Mouse (Mus musculus) E14TG2a.4 (cell line): ENCODE data around the gene Gm49388.
"Not testable (repeated sequence)": the region's sequence is repeated elsewhere in the genome, so short reads cannot be mapped to it uniquely, and the experiment has no call there.

Experiments
- H3K27me3 ChIP-seq: 2 replicates; pipeline ENCODE4 v1.6.1; 2014; ENCODE audit warnings: low read length, control low read depth; ENCODE audit not compliant: insufficient read depth
- H3K36me3 ChIP-seq: 2 replicates; pipeline ENCODE4 v1.6.1; 2014; ENCODE audit warnings: low read length, control low read depth; ENCODE audit not compliant: insufficient read depth
- H3K4me1 ChIP-seq: replicated peaks from 2 replicates; pipeline ENCODE4 v1.6.1; 2014; ENCODE audit warnings: low read depth, low read length, control low read depth
- H3K4me3 ChIP-seq: replicated peaks from 2 replicates; pipeline ENCODE4 v1.5.1; 2014; ENCODE audit warnings: mild to moderate bottlenecking, low read length
- H3K9me3 ChIP-seq: 2 replicates; pipeline ENCODE4 v1.6.1; 2014; ENCODE audit warnings: low read length, control low read depth
- CTCF ChIP-seq: conservative IDR thresholded peaks from 2 replicates; pipeline ENCODE4 v1.5.1; 2014; ENCODE audit warnings: low read length
- NANOG ChIP-seq: IDR thresholded peaks from 2 replicates; pipeline ENCODE4 v1.6.1; 2014; ENCODE audit warnings: borderline replicate concordance, low read length, mixed read lengths
- POU5F1 ChIP-seq: IDR thresholded peaks from 2 replicates; pipeline ENCODE4 v1.6.1; 2014; ENCODE audit warnings: low read length, borderline replicate concordance

Gene Gm49388

GRCm38 (mm10) chr7:127770039-127770905 is 15.1 kb upstream of the Gm49388 start:
- H3K9me3 ChIP-seq, result no peaks in the 10 kb centered on the region
- no peaks in the 10 kb centered on the region for H3K27me3 ChIP-seq
- peaks cover 85% of the 10 kb centered on the region for H3K4me1 ChIP-seq
- peaks cover 50% of the 10 kb centered on the region for H3K36me3 ChIP-seq
- TF ChIP-seq POU5F1, result no peak
- TF ChIP-seq CTCF, result no peak
- TF ChIP-seq NANOG, result no peak
- H3K4me3 ChIP-seq, result peak overlapping the region; percentile 87

- Histone ChIP-seq H3K4me3 (peak overlapping the region; percentile 87), H3K27me3 (no peaks in the 10 kb centered on the region), H3K9me3 (no peaks in the 10 kb centered on the region), H3K36me3 (peaks cover 44% of the 10 kb centered on the region), H3K4me1 (peaks cover 82% of the 10 kb centered on the region)
- TF ChIP-seq CTCF, result no peak
- no peak for TF ChIP-seq POU5F1
- no peak for TF ChIP-seq NANOG
Measured at GRCm38 (mm10) chr7:127771262-127771661, 14.1 kb upstream of the Gm49388 start.

- H3K4me1 ChIP-seq, result peaks cover 75% of the 10 kb centered on the region
- H3K9me3 ChIP-seq, result no peaks in the 10 kb centered on the region
- no peaks in the 10 kb centered on the region for H3K27me3 ChIP-seq
- TF ChIP-seq POU5F1, result no peak
- no peak for TF ChIP-seq NANOG
- TF ChIP-seq CTCF, result no peak
- H3K4me3 ChIP-seq, result no peak overlapping the region
- peaks cover 36% of the 10 kb centered on the region for H3K36me3 ChIP-seq
Measured at GRCm38 (mm10) chr7:127772080-127772479, 13.3 kb upstream of the Gm49388 start.

GRCm38 (mm10) chr7:127772557-127772956 is 12.9 kb upstream of the Gm49388 start:
- Histone ChIP-seq H3K4me1 (peaks cover 70% of the 10 kb centered on the region), H3K27me3 (no peaks in the 10 kb centered on the region)
- TF ChIP-seq NANOG, result no peak
- no peak for TF ChIP-seq CTCF
- no peak for TF ChIP-seq POU5F1

GRCm38 (mm10) chr7:127773664-127774384 is 11.6 kb upstream of the Gm49388 start:
- H3K27me3 ChIP-seq, result no peaks in the 10 kb centered on the region
- H3K4me1 ChIP-seq, result peaks cover 69% of the 10 kb centered on the region
- H3K4me3 ChIP-seq, result no peak overlapping the region
- TF ChIP-seq CTCF (peak; percentile 75), POU5F1 (no peak)
- H3K36me3 ChIP-seq, result peaks cover 32% of the 10 kb centered on the region
- no peaks in the 10 kb centered on the region for H3K9me3 ChIP-seq

More at GRCm38 (mm10) chr7:127772557-127772956, 12.9 kb upstream of the Gm49388 start:
- H3K9me3 ChIP-seq, result no peaks in the 10 kb centered on the region
- H3K36me3 ChIP-seq, result peaks cover 31% of the 10 kb centered on the region
- no peak overlapping the region for H3K4me3 ChIP-seq

GRCm38 (mm10) chr7:127775837-127776236 is 9.6 kb upstream of the Gm49388 start:
- H3K9me3 ChIP-seq, result not testable (repeated sequence)
- H3K36me3 ChIP-seq, result peaks cover 52% of the 10 kb centered on the region
- H3K4me3 ChIP-seq, result peak overlapping the region; percentile 89

GRCm38 (mm10) chr7:127776426-127776825 is 9.0 kb upstream of the Gm49388 start, which contains the start of gene Setd1a:
Gene Setd1a, plus strand, starts transcription at chr7:127776670.
- no peaks in the 10 kb centered on the region for H3K9me3 ChIP-seq
- peaks cover 58% of the 10 kb centered on the region for H3K36me3 ChIP-seq
- H3K4me3 ChIP-seq, result peak within 1 kb of the TSS; percentile 89
- H3K27me3 ChIP-seq, result no peaks in the 10 kb centered on the region
- no peak for TF ChIP-seq CTCF
- no peak for TF ChIP-seq POU5F1
- no peak for TF ChIP-seq NANOG
- H3K4me1 ChIP-seq, result peaks cover 59% of the 10 kb centered on the region

More at GRCm38 (mm10) chr7:127775837-127776236, 9.6 kb upstream of the Gm49388 start:
- H3K27me3 ChIP-seq, result not testable (repeated sequence)
- H3K4me1 ChIP-seq, result peaks cover 65% of the 10 kb centered on the region

GRCm38 (mm10) chr7:127776878-127777473 is 8.4 kb upstream of the Gm49388 start:
- Histone ChIP-seq H3K36me3 (peaks cover 63% of the 10 kb centered on the region), H3K27me3 (no peaks in the 10 kb centered on the region), H3K4me3 (peak overlapping the region; percentile 89), H3K4me1 (peaks cover 53% of the 10 kb centered on the region), H3K9me3 (no peaks in the 10 kb centered on the region)
- TF ChIP-seq POU5F1, result no peak
- no peak for TF ChIP-seq CTCF
